Mouse (Mus musculus) spleen, adult 2 months (tissue): ENCODE results near the gene Fgfr1op. TPM values are rescaled to one million over a fixed set of nuclear protein-coding genes. Genes with fewer than 3 reads are reported as not detected.

Experiments used
- DNase-seq, 2 experiments: peaks; one replicate each; pipeline versions ENCODE4 v3.0.0 to v3.0.0-alpha.2; 2012 to 2021; ENCODE audit warnings: low spot score in 2 of 2, low read depth in 1 of 2
- H3K27ac ChIP-seq: fragments of 200-500 bp; 2 replicates; pipeline ENCODE4 v1.5.1; 2012; ENCODE audit warnings: low read length, inconsistent platforms; ENCODE audit not compliant: insufficient read depth
- H3K27me3 ChIP-seq: fragments of 200-500 bp; 2 replicates; pipeline ENCODE4 v1.6.1; 2012; ENCODE audit warnings: mild to moderate bottlenecking, moderate library complexity, low read length, inconsistent platforms; ENCODE audit not compliant: control insufficient read depth, insufficient read depth
- H3K36me3 ChIP-seq: fragments of 200-500 bp; 2 replicates; pipeline ENCODE4 v1.6.1; 2012; ENCODE audit warnings: mild to moderate bottlenecking, low read length, inconsistent platforms; ENCODE audit not compliant: control insufficient read depth, insufficient read depth
- H3K4me1 ChIP-seq: fragments of 200-500 bp; 2 replicates; pipeline ENCODE4 v1.6.1; 2011; ENCODE audit warnings: inconsistent platforms; ENCODE audit not compliant: control insufficient read depth, insufficient read depth, insufficient read length
- H3K4me3 ChIP-seq: fragments of 200-500 bp; 2 replicates; pipeline ENCODE4 v1.5.1; 2011; ENCODE audit warnings: mild to moderate bottlenecking, inconsistent platforms; ENCODE audit not compliant: insufficient read depth, insufficient read length; ENCODE audit errors: extremely low read depth
- CTCF ChIP-seq: fragments of 200-500 bp; IDR thresholded peaks from 2 replicates; pipeline ENCODE4 v1.5.1; 2011; ENCODE audit warnings: mild to moderate bottlenecking, inconsistent platforms; ENCODE audit not compliant: insufficient read depth, insufficient read length, insufficient replicate concordance; ENCODE audit errors: extremely low read depth
- POLR2A ChIP-seq: fragments of 200-500 bp; IDR thresholded peaks from 2 replicates; pipeline ENCODE4 v1.6.1; 2011; ENCODE audit warnings: low read depth, low read length, inconsistent platforms
- WGBS: fragments of 180-500 bp; shearing (Covaris S2); methylation state at CpG from one replicate; pipeline ENCODE4 v1.1.7; 2018; 5-methylcytosine and 5-hydroxymethylcytosine counted together
- polyA plus RNA-seq: library from polyadenylated mRNA; depleted of rRNA; stranded (reverse); fragments of >200 nt; gene quantifications from 2 replicates; pipeline ENCODE4 v1.2.3, GENCODE M21; 2012

Gene Fgfr1op
- polyA plus RNA-seq, 1 experiment = 2.2 TPM

DNA sequence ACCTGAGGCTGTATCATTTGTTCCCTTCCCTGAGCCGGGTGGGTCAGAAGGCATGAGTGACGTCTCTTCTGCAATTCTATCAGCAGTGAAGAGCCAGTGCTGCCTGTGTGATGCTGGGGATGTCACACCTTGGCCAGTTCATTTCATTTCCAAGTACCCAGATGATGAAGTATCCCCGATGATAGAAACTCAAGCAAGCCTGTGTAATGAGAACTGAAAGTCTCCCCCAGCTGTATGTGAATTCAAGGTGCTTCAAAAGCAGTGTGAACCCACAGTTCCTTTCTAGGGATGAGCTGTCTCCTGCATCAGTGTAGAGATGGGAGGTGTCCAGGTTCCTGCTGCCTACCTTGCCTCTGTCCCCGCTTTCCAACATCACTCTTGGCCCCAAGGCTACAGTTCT, 69.2 kb downstream of the Fgfr1op start:
- 55% methylated on average over 4 of the region's 4 CpGs for WGBS

DNA sequence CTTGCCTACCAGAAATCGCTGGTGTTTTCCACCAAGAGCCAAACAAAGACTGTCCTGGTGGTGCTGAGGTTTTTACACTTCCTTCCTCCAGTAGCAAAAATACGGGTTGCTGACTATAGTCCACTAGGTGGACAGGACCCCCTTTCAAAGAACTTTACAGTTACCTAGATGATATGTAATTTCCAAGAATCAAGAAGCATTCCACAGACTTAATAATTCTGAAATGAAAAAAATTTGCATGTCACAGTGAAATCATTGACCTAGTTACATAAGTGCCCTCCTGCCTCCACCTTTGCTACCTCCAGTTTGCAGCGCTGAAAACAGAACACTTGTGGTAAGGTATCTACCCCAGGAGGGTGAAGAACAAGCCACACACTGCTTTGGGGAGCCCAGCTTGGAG, 70.4 kb downstream of the Fgfr1op start, which contains the start of gene Ccr6:
Gene Ccr6 (plus strand): TSS at position 301 of the 400 bp plus-strand sequence.
- no peaks in the 10 kb centered on the region for H3K36me3 ChIP-seq
- no peaks in the 10 kb centered on the region for H3K27me3 ChIP-seq
- peak within 1 kb of the TSS; percentile 29; the same call in 1 of the 2 replicates for H3K4me3 ChIP-seq
- H3K27ac ChIP-seq = peak within 1 kb of the TSS; percentile 73
- WGBS = 11% methylated on average over 3 of the region's 3 CpGs
- TF ChIP-seq CTCF (no peak), POLR2A (no peak)
- DNase-seq = no peak
- H3K4me1 ChIP-seq = peaks cover 56% of the 10 kb centered on the region

More for the DNA sequence above, 69.2 kb downstream of the Fgfr1op start:
- H3K27ac ChIP-seq = peak overlapping the region; percentile 47
- no peaks in the 10 kb centered on the region for H3K27me3 ChIP-seq
- no peaks in the 10 kb centered on the region for H3K36me3 ChIP-seq
- H3K4me1 ChIP-seq = peaks cover 55% of the 10 kb centered on the region
- no peak overlapping the region for H3K4me3 ChIP-seq
- no peak for DNase-seq
- TF ChIP-seq POLR2A = no peak
- no peak for TF ChIP-seq CTCF

DNA sequence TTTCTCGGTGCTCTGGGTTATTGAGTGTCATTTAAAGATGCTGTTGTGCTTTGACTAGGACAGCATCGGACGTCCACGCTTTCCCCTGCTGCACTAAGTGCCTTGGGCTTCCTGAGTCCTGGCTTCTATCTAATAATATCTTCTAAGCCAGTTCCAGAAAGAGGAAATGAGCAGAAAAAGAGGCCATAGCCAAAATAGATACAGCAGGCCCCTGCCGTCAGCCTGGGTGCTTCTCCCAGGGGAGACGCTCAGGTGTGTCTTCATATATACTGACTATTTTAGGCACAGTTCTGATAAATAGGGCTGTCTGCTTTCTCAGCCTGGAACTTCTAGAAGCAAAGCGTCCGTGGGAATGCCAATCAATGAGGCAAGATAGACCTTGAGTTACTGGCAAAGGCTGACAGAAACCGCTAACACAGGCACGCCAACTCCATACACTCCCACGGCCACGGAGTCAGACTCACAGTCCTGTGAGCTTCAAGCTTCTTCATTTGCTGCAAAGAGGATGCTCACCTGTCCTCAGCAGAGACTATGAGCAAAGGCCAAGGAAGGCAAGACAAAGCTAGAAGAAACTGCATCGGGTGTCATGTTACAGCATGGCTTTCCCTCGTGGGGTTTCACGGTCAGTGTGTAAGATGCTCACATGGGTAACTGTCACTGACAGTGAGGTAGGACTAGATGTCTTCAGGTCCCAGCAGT, 72.9 kb downstream of the Fgfr1op start:
- TF ChIP-seq CTCF (no peak), POLR2A (no peak)
- 38% methylated on average over 15 of the region's 15 CpGs for WGBS

GRCm38 (mm10) chr17:8239561-8239960, 74.3 kb downstream of the Fgfr1op start:
- peak overlapping the region; percentile 88 for H3K27ac ChIP-seq
- no peak for DNase-seq
- peaks cover 66% of the 10 kb centered on the region for H3K4me1 ChIP-seq
- no peak overlapping the region for H3K4me3 ChIP-seq
- no peaks in the 10 kb centered on the region for H3K27me3 ChIP-seq
- WGBS = 82% methylated on average over 3 of the region's 3 CpGs
- no peaks in the 10 kb centered on the region for H3K36me3 ChIP-seq
- no peak for TF ChIP-seq CTCF
- TF ChIP-seq POLR2A = no peak

More for the DNA sequence above, 72.9 kb downstream of the Fgfr1op start:
- H3K27me3 ChIP-seq = no peaks in the 10 kb centered on the region
- peaks cover 61% of the 10 kb centered on the region for H3K4me1 ChIP-seq
- H3K4me3 ChIP-seq = peak overlapping the region; percentile 29; the same call in 1 of the 2 replicates
- DNase-seq = peak; percentile 54 to 64
- peak overlapping the region; percentile 88 for H3K27ac ChIP-seq
- no peaks in the 10 kb centered on the region for H3K36me3 ChIP-seq

DNA sequence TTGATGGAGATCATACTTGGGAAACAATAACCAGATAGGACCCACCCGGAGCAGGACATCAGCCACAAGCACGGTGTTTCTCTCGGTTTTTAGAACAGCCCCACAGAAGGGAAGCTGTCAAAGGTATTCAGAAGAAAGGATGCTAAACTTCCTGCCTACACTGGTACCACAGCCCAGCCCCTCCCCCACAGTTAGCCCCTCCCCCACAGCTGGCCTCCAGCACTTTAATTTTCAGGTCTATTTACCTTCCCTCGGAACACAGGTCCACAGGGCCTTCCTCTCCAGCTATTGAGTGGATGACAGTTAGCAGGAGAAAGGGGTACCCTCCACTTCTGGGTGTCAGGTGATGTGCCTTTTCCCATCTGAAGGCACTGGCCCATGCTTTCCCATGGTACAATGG, 75.2 kb downstream of the Fgfr1op start:
- H3K27ac ChIP-seq = peak overlapping the region; percentile 88
- H3K36me3 ChIP-seq = no peaks in the 10 kb centered on the region
- peaks cover 68% of the 10 kb centered on the region for H3K4me1 ChIP-seq
- WGBS = 30% methylated on average over 4 of the region's 4 CpGs
- no peak for DNase-seq
- no peak overlapping the region for H3K4me3 ChIP-seq
- TF ChIP-seq CTCF (no peak), POLR2A (no peak)
- no peaks in the 10 kb centered on the region for H3K27me3 ChIP-seq

GRCm38 (mm10) chr17:8241645-8242044, 76.3 kb downstream of the Fgfr1op start:
- WGBS = 86% methylated on average over 12 of the region's 12 CpGs
- TF ChIP-seq CTCF (no peak), POLR2A (no peak)

DNA sequence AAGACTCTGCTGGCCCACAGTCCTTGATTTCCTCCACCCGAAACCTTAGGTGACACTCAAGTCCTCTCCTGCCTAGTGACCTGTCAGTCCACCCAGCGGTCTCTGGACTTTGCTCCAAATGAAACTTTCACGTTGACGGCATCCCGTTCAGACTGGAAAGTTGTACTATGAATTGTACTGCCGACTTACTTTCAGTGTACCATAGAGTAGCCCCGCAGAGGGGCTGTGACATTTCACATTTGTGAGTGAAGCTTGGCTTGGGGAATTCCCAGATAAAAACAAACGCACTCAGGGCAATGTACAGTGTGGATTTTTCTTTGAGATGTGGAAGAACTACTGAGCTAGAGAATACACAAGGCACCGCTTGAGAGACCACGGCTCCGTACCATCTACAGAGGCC, 76.9 kb downstream of the Fgfr1op start:
- Histone ChIP-seq H3K27ac (peak overlapping the region; percentile 49), H3K36me3 (no peaks in the 10 kb centered on the region), H3K4me3 (no peak overlapping the region), H3K4me1 (peaks cover 74% of the 10 kb centered on the region), H3K27me3 (no peaks in the 10 kb centered on the region)
- TF ChIP-seq CTCF (no peak), POLR2A (no peak)
- 71% methylated on average over 11 of the region's 11 CpGs for WGBS
- DNase-seq = no peak

More at GRCm38 (mm10) chr17:8241645-8242044, 76.3 kb downstream of the Fgfr1op start:
- peaks cover 73% of the 10 kb centered on the region for H3K4me1 ChIP-seq
- H3K36me3 ChIP-seq = no peaks in the 10 kb centered on the region
- no peak for DNase-seq
- H3K27ac ChIP-seq = peak overlapping the region; percentile 49; the same call in 1 of the 2 replicates
- H3K27me3 ChIP-seq = no peaks in the 10 kb centered on the region
- H3K4me3 ChIP-seq = no peak overlapping the region
